Mouse (Mus musculus): ENCODE data around the gene Col24a1. TPM values are rescaled to one million over a fixed set of nuclear protein-coding genes. Genes with fewer than 3 reads are reported as not detected.

Col24a1 gene
- 1 to 10 TPM; 1.9 to 2.6 TPM for total RNA-seq (2021)
- long read RNA-seq, experiment 1, partial matches to known transcripts: 0 of 6 reads
- long read RNA-seq, experiment 1, other reads (novel, unspliced or antisense): 4 of 6 reads
- long read RNA-seq, experiment 2, partial matches to known transcripts: 0 of 1 reads
- long read RNA-seq, experiment 2, other reads (novel, unspliced or antisense): 1 of 1 reads

DNA sequence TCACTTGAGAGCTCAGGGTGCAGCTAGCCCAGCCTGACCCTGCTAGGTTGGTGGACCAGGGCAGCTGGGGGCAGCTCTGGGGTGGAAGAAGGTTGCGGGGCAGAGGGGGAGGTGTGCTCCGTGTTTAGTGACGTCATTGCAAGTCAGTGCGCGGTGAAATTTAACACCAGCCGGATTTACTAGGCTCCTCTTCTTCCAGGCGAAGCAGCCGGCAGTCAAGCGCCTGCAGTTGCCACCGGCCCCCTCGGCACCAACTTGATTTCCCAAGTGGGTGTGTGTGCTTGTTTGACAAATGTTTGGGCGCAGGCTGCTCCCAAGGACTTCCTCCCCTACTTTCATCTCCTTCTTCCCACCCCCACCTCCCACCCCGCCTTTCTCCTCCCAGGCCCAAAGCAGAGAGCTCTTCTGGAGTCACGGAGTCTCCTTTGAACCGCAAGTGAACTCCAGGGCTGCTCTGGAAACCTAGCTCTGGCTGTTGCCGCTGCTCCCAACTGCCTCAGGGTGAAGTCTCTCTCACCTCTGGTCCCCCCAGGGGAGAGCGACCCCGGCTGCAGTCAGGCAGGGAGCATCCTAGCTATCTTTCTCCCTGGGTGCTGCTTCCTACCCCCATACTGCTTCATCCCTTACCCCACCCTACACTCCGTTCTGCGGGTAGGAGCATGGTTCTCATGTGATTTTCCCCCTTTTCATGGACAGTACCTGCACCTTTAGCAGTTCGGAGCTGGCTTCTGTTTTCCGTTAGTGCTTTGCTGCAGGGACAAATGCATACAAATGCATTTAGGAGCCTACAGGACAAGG is at the start of gene Col24a1:
Gene Col24a1, plus strand, starts transcription at position 136 of the 798 bp plus-strand sequence.
- peak; percentile 12 to 24 for DNase-seq (ENCODE audit: low spot score in 2 of 2)

DNA sequence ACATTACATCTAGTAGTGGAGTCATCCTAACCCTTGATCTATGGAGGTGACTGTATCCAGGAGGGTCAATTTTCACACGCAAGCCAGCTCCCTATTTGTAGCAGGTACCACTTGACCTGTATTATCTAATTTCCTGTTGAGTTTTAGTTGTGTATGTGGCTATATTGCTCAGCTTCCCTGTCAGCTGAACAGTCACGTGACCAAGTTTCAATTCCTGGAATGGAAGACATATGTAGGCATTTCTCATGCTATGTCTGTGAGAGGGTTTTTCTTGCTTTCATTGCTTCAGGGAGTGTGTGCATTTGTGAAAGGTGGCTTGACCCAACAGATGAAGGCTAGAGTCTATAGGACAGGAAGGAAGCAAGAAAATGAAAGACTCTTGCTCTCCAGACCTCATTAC is 44.2 kb upstream of the Col24a1 start:
- no peak for DNase-seq (ENCODE audit: low spot score in 2 of 2)

DNA sequence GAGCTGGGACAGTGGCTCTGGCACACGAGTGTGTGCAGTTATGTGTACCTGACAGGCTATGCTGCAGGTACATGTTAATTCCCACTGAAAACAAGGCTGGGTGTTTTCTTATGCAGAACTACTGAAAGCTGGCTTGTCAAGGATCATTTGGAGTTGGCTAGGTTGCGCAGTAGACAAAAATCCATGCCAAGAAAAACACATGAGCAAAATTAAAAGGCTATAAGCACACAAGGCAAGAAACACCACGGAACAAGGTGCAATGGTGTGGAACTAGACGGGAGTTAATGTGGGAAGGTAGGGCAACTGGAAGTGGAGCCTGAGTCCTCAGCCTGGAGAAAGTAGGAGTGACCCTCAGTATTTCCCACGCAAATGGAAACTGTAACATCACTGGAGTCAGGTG is 39.2 kb upstream of the Col24a1 start:
- DNase-seq (ENCODE audit: low spot score in 2 of 2): no peak

DNA sequence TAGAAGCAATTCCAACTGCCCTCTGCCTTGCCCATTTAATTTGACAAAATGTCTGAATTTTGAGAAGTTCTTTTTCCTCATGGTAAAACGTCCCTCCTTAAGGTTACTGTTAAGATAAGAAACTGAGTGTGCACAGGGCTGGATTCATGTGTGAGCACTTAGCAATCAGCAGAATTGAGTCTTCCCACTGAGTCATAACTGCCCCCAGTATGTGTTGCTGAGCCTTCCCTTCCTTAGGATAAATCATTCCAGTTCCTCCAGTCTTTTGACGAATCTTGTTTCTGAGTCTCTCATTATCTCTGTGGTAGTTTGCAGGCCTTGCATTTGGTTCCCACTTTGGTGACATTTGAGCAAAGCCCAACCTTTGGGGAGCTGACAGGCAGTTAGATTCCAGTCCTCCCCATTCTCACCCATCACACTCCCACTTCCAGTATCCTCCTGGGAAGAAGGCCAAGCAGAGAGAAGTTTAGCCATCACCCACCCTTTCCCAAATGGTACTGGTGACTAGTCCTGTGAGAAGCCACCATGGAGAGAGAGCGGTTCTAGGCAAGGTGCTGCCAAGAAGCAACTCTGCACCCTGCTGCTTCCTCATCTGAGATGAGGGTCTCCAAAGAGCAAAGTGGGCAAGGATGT is 37.4 kb upstream of the Col24a1 start:
- DNase-seq (ENCODE audit: low spot score in 2 of 2): peak in 1 of 2 experiments; percentile 36

DNA sequence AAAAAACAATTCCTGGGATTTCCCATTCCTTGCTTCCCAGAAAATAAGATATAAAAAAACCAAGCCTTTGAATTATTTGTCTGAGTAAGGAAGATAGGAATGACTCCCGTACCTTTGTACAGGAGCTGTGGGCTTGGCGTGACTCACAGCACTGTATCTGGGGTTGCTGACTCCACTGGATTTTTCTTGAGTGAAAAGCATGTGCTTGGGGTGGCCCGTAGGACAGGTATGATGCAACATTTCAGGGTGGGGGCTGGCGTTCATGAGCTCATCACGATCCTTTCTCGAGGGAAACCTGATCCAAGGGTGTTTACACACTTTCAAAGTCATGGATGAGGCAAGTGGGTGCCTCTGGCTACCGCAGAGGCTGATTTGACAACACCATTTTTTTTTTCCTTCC is 35.6 kb upstream of the Col24a1 start:
- no peak for DNase-seq (ENCODE audit: low spot score in 2 of 2)

DNA sequence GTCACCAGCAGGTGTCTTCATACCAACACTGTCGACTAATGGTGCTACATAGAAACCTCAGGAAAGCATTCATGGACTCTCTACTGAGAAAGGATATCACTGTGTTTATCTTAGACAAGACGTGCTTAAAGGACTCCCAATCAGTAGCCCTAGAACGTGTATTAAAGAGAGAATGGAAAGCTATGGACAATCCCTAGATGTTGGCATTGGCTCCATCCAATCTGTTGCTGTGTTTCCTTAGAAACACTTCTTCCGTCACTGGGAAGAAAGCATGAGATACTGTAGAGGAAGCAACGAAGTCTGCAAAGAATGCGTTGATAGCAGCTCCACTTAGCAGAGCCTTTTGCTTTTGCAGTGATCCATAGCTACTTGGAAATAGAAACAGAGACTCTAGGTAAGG is 32.6 kb upstream of the Col24a1 start:
- DNase-seq (ENCODE audit: low spot score in 2 of 2): no peak

DNA sequence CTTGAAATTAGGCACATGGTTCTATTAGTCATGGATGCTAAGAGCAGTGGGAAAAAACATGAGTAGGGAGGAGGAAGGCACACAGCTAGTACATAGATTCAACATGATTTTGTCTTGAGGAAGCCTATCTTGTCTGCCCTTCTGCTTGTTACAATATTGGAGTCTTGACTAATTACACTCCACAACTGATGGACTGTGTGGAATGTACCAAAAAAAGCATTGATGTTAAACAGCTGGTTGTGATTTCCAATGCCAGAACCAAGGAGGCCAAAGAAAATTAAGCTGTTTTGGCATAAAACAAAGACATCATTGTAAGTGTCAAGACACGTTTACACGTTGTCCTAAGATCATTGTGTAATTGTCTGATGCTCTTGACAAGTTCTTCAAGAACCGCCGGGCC is 29.1 kb upstream of the Col24a1 start:
- no peak for DNase-seq (ENCODE audit: low spot score in 2 of 2)

DNA sequence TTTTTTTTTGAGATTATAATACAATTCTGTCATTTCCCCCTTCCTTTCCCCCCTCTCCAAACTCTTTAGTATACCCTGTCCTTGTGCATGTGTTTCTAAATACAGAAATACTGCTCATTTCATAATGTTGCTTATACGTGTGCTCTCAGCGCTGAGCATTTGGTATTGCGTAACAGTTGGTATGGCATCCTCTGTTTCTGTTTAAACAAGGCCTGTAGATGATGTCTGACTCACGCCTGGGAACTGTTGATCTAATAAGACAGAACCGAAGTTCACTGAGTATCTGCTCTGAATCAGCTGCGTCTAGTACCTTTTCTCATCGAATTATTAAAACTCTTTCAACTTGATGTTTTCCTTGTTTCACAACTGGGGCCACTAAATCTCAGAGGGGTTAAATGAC is 24.2 kb upstream of the Col24a1 start:
- no peak for DNase-seq (ENCODE audit: low spot score in 2 of 2)

DNA sequence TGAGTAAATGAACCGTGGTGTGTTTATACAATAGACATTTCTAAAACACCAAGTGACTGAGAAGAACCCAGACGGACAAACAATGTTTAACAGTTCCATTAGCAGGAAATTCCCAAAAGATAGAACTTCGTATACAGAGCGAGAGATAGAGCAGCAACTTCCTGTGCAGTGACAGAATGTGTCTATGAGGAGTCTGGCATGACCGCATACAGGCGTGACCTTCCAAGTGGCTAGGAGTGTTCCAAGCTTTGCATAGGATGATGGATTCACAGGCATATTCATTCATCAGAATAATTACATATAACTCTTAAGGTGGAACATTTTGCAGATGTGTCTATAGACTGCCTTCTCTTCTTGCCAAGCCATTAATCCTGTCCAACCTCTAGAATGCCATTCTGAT is 18.1 kb upstream of the Col24a1 start:
- no peak for DNase-seq (ENCODE audit: low spot score in 2 of 2)

DNA sequence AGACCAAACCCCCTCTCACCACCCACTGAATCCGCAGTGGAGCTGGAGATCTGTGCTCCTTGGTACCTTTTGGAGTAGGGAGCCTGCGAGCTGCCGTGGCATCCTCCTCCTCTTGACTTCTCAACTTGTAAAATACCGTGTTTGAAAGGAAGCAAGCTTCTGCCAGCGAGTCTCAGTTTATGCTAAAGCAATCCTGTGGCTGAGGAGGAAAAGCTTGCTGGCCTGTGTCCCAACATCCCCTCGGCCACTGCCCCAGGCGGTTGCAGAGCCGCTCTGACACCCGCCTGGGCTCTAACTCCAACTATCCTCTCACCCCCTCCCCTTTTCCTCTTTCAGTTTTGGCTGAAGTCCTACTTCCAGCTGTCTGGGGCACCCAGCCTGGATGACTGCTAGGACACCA is 935 bp downstream of the Col24a1 start:
- no peak for DNase-seq (ENCODE audit: low spot score in 2 of 2)

DNA sequence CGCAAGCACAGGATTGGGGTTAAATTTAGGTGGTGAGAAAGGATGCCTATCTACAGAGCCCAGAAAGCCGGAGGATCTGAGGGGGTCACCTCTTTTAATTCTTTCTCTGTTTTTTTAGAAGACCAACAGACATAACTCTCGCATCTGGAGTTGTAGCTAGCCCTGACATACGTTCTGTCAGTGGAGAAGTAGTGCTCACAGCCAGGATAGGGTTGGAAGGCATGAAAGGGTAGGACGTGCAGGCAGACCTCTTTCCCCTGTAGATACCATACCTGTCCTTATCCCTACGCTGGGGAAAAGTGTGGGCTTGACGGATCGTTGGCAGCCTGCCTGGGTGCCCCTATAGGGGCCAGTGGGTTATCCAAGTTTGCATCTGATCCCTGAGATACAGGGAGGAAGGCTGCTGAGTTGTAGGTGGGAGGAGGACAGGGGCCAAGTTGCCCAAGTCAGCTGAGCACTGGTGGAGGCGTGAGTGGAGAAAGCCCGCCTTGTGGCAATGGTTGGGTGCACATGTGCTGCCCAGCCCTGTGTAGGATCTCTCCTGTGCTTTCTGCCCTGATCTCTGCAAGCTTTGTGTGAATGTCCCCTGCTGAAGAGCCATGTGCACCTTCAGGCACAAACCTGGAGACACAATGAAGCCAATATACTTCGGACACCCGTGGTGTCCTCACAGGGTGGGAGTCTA is 1.5 kb downstream of the Col24a1 start:
- no peak for DNase-seq (ENCODE audit: low spot score in 2 of 2)

DNA sequence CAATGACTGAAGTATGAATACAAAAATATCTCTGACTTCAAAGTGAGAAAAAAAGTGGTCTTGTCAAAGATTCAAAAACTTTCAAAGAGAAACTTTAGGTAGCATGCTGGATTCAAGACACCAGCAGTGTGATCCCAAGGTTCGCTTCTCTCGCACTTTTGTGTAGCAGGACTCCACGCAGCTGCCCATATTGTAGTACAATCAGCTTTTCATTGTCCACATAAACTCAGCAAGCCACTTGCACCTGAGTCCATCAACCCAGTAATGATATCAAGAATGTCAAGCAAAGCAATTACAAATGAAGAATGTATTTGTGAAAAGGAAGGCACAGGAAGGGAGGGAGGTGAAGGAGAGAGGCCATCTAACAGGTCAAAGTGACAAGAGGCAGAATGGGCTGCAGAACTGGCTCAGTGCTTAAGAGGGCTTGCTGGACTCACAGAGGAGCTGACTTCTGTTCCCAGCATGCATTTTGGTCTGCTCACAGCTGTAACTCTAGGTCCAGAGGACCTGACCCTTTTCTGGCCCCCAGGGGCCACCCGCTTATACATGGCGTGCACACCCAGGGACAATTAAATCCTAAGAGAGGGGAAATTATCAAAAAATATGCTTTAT is 7.8 kb downstream of the Col24a1 start:
- DNase-seq (ENCODE audit: low spot score in 2 of 2): no peak

DNA sequence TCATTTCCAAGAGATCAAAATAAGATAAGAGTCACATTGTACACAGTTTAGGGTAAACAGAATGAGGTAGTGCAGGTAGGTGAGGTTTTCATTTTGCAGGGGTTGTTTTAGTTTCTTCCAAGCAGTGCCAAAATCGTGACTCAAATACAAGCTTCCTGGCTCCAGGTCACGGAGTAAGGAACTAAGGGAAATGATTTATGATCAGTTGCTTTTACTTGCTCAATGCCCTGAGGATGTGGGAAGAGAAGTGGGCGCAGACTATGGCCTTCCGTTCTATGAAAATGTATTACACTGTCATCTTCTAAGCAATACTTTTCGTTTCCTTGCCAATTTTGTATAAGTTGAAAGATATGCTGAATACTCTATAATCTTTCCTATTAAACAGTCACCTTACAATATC is 13.0 kb downstream of the Col24a1 start:
- DNase-seq (ENCODE audit: low spot score in 2 of 2): no peak

DNA sequence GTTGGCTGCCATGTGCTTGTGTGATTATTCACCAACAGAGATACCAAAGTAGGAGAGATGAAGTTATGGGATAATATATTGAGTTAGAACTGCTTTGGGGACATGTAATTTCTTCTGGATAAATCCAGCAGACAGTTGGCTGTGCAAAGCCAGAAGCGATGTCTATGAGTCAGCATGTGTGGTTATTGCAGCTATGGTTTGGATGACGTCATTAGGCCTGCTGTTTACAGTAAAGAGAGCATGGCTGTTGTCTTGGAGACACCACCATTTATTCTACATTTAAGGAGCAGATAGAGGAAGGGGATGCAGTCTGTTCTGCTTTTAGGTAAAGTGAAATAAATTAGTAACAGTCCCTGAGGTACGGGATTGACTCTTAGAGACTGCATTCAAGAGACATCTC is 14.9 kb downstream of the Col24a1 start:
- DNase-seq (ENCODE audit: low spot score in 2 of 2): no peak

DNA sequence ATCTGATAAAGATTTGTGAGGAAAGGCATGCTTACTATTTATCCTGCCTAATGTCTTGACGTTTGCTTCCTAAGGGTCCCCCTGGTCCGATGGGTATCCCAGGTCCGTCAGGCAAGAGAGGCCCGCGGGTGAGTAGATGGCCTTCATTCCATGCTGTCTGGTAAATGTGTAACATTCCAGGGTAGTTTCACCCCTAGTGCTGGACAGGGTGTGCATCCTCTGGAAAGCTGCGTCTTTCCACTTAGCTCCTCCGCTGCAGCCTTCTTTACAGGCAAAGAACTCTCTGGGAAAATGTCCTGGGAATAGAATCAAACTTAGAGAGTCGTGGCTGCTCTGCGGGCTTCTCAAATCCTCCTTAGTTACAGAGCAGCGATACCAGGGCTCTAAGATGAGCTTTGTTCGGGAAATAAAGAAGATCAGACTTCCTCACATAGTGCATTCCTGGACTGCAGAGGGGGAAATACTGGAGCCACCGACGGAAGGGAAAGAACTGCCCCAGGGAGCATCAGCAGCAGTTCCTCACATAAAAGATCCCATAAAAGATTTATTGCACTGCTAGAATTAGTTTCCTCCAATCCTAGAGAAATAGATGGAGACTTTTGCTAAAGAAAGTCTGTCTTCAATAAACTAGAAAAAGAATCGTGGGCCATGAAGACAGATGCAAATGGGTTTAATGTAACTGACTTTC is 28.5 kb downstream of the Col24a1 start:
- DNase-seq (ENCODE audit: low spot score in 2 of 2): no peak

DNA sequence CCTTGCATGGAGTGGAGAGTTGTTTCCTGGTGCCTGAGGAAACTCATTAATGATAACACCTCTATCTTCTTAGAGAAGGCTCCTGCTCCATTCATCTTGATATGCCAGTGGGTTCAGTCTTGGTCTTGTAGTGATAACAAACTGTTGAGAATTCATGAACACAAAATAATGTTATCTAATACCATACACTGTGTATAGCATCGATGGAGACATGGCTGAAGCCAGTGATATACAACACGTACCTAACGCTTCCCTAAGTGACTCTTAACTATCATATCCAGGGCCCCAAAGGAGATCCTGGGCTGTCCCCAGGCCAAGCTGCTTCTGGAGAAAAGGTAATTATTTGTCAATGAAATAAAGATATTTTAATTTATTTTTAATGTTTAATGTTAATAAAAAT is 33.1 kb downstream of the Col24a1 start:
- DNase-seq (ENCODE audit: low spot score in 2 of 2): no peak

DNA sequence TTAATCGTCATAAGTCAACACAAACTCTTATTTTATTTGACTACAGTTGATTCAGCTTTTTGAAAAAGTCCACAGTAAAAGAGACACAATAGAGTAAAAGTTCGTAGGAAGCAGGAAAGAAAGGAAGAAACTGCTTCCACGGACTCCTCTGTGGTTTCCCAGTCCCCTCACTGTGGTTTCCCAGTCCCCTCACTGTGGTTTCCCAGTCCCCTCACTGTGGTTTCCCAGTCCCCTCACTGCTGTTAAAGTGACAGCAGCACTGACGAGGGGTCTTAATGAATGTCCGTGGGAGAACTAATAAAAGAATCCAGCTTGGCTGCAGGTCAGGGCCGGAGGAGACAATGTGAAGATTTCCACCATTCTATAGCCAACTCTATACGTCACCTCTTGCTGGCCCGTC is 39.4 kb downstream of the Col24a1 start:
- DNase-seq (ENCODE audit: low spot score in 2 of 2): no peak

DNA sequence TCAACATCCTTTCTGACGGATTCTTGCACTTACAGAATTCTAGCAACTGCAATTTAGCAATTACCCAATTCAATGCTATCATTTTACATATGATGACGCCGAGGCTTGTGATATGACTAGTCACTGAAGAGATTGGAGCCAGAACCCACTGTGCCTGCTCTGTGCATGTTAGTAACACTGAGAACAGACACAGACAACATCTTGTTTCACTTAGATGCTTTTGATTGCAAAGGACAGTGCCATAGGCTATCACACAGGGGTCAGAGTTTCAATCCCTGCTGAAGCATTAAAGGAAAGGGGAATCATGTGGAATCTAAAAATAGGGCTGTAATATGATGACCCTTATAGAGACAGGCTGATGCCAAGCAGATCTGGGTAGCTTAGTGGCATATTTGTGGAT is 41.8 kb downstream of the Col24a1 start:
- DNase-seq (ENCODE audit: low spot score in 2 of 2): no peak

DNA sequence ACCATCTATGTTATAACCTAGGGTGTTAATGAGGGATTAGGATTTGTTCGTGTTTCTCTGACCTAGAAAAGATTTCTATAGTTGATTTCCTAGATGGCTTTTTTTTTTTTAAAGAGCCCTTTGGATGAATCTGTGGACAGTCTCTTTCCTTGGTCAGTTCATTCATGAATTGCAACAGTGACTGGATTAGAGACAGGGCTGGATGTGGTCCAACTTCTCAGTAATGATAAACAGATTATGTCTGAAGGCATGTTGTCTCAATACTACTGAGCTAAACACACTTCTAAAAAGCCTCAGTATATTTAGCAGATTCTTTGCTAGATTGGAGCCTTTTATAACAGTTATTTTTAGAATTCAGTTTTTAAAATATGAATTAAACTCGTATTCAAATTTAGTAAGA is 44.9 kb downstream of the Col24a1 start:
- DNase-seq (ENCODE audit: low spot score in 2 of 2): no peak

DNA sequence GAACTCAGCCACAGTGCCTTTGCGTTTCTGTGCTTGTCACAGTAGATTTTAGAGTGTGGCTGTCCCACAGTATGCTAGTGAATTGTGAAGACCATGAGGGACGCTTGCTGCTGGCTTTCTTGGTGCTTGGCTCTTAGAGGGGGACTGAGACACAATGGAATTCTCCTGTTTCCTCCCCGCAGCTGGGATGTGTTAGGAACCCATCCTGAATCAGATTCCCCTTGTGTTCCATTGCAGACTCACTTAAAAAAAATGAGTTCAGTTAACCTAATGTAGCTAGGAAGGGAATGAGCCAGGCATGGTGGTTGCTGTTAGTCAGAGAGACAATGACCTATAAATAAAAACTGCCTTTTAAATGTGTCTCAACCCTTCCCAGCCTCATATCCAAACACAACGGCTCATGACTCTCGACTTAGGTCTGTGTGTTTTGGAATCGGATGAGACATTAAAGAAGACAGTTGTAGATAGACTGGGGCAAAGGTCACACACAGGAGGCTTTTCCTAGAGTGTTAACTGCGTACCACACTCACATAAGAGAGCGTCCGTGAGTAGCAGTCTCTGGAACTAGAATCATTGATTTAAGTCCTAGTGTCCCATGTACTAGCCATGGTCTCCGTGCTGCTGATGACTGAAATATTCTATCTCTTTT is 47.7 kb downstream of the Col24a1 start:
- no peak for DNase-seq (ENCODE audit: low spot score in 2 of 2)
